Mouse (Mus musculus) heart, postnatal 0 days (tissue): ENCODE measurements around the gene Kcnt2. TPM values are rescaled to one million over a fixed set of nuclear protein-coding genes. Genes with fewer than 3 reads are reported as not detected.

ENCODE experiments used
- ATAC-seq: fragments of 200-750 bp; cut with Nextera tagmentation; 2 replicates; pipeline ENCODE4 v1.8.0; 2017; ENCODE audit warnings: low read depth, moderate number of reproducible peaks, moderate library complexity; ENCODE audit not compliant: insufficient read depth
- DNase-seq: peaks from one replicate; pipeline ENCODE4 v3.0.0-alpha.2; 2016; ENCODE audit warnings: low spot score
- H3K27ac ChIP-seq: fragments of 300-500 bp; sonication (generic); 2 replicates; pipeline ENCODE4 v1.5.1; 2014; ENCODE audit warnings: low read depth, mild to moderate bottlenecking
- H3K27me3 ChIP-seq: fragments of 300-500 bp; sonication (generic); 2 replicates; pipeline ENCODE4 v1.6.1; 2014; ENCODE audit warnings: low read length, mixed read lengths; ENCODE audit not compliant: control insufficient read depth, insufficient read depth
- H3K36me3 ChIP-seq: fragments of 300-500 bp; sonication (generic); replicated peaks from 2 replicates; pipeline ENCODE4 v1.6.1; 2014; ENCODE audit warnings: low read length, mixed read lengths; ENCODE audit not compliant: control insufficient read depth, insufficient read depth
- H3K4me1 ChIP-seq: fragments of 300-500 bp; sonication (generic); 2 replicates; pipeline ENCODE4 v1.6.1; 2014; ENCODE audit warnings: antibody characterized with exemption; ENCODE audit not compliant: control insufficient read depth, insufficient read depth
- H3K4me2 ChIP-seq: fragments of 300-500 bp; sonication (generic); 2 replicates; pipeline ENCODE4 v1.6.1; 2014; ENCODE audit warnings: low read depth, mild to moderate bottlenecking, low read length, moderate library complexity
- H3K4me3 ChIP-seq: fragments of 300-500 bp; sonication (generic); 2 replicates; pipeline ENCODE4 v1.5.1; 2014; ENCODE audit warnings: low read depth, low read length
- H3K9ac ChIP-seq: fragments of 300-500 bp; sonication (generic); replicated peaks from 2 replicates; pipeline ENCODE4 v1.6.1; 2014; ENCODE audit warnings: low read depth, low read length, mixed read lengths
- H3K9me3 ChIP-seq: fragments of 300-500 bp; sonication (generic); replicated peaks from 2 replicates; pipeline ENCODE4 v1.6.1; 2016; ENCODE audit warnings: low read length; ENCODE audit not compliant: control insufficient read depth
- CTCF ChIP-seq: IDR thresholded peaks from 2 replicates; pipeline ENCODE4 v1.5.1; 2016; ENCODE audit warnings: antibody characterized with exemption, control low read depth, low read depth
- EP300 ChIP-seq: IDR thresholded peaks from 2 replicates; pipeline ENCODE4 v1.6.1; 2016; ENCODE audit warnings: antibody characterized with exemption, low read depth
- whole genome bisulfite sequencing: fragments of 180-500 bp; shearing (Covaris S2); extraction: QIAGEN DNeasy Blood & Tissue Kit; methylation state at CpG from one replicate; pipeline ENCODE4 v1.1.7; 2014; 5-methylcytosine and 5-hydroxymethylcytosine counted together
- polyA plus RNA-seq: library from polyadenylated mRNA; unstranded; fragments of >200 nt; fragmentation: Nextera tagmentation; extraction: Ambion mirVana; gene quantifications from 2 replicates; pipeline ENCODE4 v1.2.1, GENCODE M21; 2015
- total RNA-seq: library from RNA; depleted of rRNA; stranded (reverse); fragments of >200 nt; gene quantifications from 2 replicates; pipeline ENCODE4 v1.2.3, GENCODE M21; 2014; ENCODE audit warnings: low replicate concordance

Gene Kcnt2
- total and polyA plus RNA-seq, 2 experiments from 2014 or later, result 0.38 to 0.42 TPM

DNA sequence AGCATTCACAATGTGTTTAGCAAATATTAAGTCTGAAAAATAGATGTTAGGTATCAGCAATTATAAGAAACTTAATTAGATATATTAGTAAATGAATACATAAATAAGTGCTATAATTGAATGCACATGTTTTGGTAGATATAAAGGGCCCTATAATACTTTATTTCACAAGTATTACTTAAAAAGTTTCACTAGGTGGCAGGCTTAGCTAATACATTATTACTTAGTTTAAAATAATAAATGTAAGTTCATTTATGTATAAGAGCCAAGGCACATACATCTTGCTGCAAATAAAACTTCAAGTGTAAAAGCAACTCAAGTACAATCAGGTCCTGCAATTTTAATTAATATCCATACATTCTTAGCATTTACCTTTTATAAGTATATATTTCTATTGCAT, 302.8 kb downstream of the Kcnt2 start:
- Histone ChIP-seq H3K4me2 (no peak overlapping the region), H3K36me3 (no peaks in the 10 kb centered on the region), H3K27me3 (no peaks in the 10 kb centered on the region), H3K27ac (no peak overlapping the region), H3K9ac (no peak overlapping the region), H3K4me3 (no peak overlapping the region), H3K9me3 (no peaks in the 10 kb centered on the region), H3K4me1 (no peaks in the 10 kb centered on the region)
- TF ChIP-seq CTCF (0 out of 2 replicates have a peak, but pooled peaks have one; percentile 21), EP300 (no peak)
- DNase-seq (peak; percentile 26), ATAC-seq (no peak)

DNA sequence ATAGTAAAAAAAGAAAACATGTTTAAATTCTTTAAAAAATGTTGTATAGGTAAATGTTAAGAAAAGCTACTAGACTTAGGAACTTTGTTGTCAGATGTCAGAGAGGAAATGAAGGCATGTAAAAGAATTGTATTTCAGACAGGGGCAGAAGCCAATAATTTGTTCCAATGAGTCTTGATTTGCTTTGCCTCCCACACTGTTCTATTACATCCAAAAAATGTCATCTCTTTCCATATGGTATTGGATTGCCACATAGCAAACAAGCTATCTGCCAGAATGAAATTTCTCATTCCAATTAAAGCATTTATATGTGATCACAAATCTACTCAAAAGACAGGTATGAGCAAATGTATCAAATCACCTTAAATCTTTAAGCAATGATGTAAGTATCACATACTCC, 314.8 kb downstream of the Kcnt2 start:
- no peaks in the 10 kb centered on the region for H3K4me1 ChIP-seq
- TF ChIP-seq CTCF (no peak), EP300 (no peak)
- ATAC-seq, result no peak

DNA sequence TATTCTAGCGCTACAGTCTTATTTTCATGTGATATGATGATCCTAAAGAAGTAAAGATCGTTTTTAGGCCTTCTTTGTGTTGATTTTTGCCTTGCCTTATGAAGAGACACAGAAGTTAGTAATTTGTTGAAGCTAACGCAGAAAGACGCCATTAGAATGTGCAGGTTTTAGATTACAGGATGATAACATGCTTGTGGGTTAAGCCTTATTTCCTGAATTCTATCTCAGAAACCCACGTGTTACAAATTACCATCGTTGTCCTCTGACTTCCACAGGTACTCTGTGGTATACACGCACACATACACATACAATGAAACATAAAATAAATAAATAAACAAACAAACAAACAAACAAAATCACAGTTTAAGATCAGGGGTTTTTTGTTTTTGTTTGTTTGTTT, 326.2 kb downstream of the Kcnt2 start:
- Histone ChIP-seq H3K27me3 (no peaks in the 10 kb centered on the region), H3K4me2 (no peak overlapping the region), H3K9me3 (no peaks in the 10 kb centered on the region), H3K36me3 (no peaks in the 10 kb centered on the region), H3K4me1 (no peaks in the 10 kb centered on the region), H3K9ac (no peak overlapping the region), H3K4me3 (no peak overlapping the region), H3K27ac (no peak overlapping the region)
- WGBS, result 74% methylated on average over 7 of the region's 7 CpGs
- TF ChIP-seq CTCF (no peak), EP300 (no peak)
- ATAC-seq, result no peak
- no peak for DNase-seq

More for the DNA sequence above, 314.8 kb downstream of the Kcnt2 start:
- Histone ChIP-seq H3K27me3 (no peaks in the 10 kb centered on the region), H3K36me3 (no peaks in the 10 kb centered on the region), H3K9ac (no peak overlapping the region), H3K9me3 (no peaks in the 10 kb centered on the region), H3K4me3 (no peak overlapping the region), H3K4me2 (no peak overlapping the region), H3K27ac (no peak overlapping the region)
- no peak for DNase-seq

DNA sequence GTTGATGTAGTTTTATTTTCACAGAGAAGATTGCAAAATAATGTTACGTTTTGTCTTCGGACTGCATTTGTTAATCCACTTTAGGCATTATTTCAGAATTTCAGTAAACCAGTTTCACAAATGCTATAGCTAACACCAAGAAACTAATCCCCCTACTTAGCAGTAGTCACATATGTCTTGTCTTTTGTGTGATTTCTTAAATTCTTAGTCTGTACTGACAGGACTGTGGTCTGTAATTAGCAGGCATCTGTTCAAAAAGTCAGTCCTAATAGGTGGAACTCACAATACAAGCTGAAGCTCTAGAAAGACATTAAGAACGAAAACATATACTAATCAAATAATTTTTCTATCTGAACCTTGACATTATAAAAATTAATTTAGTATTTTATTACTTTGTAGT, 332.6 kb downstream of the Kcnt2 start:
- DNase-seq, result no peak
- 82% methylated on average over 3 of the region's 3 CpGs for WGBS
- H3K27me3 ChIP-seq, result no peaks in the 10 kb centered on the region
- no peak for ATAC-seq
- no peaks in the 10 kb centered on the region for H3K9me3 ChIP-seq
- no peak for TF ChIP-seq EP300
- no peak overlapping the region for H3K4me2 ChIP-seq
- no peak overlapping the region for H3K27ac ChIP-seq
- no peaks in the 10 kb centered on the region for H3K4me1 ChIP-seq
- no peaks in the 10 kb centered on the region for H3K36me3 ChIP-seq
- no peak overlapping the region for H3K9ac ChIP-seq
- no peak overlapping the region for H3K4me3 ChIP-seq

DNA sequence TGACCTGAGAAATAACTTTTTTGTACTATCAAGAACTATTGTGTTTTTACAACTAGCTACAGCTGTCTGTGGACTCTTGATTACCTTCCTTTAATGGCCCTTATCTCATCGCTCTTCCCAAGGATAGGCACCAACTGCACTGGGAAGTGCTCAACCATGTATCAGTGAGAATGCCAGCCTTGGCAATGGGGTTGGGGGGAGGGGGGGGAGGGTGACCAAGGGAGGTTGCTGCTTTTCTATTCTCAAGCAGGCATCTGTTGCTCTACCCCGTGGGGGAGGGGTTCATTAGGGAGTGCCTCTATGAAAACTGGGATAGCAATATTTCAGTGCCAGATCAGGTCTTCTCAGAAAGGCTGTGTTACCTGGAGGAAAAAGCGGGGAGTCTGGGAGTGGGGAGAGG, 342.3 kb downstream of the Kcnt2 start:
- H3K4me3 ChIP-seq, result no peak overlapping the region
- no peak overlapping the region for H3K27ac ChIP-seq
- no peaks in the 10 kb centered on the region for H3K9me3 ChIP-seq
- TF ChIP-seq CTCF, result no peak
- TF ChIP-seq EP300, result no peak
- 67% methylated on average over 3 of the region's 3 CpGs for WGBS
- no peak overlapping the region for H3K4me2 ChIP-seq
- ATAC-seq (no peak), DNase-seq (no peak)
- H3K36me3 ChIP-seq, result no peaks in the 10 kb centered on the region
- no peaks in the 10 kb centered on the region for H3K27me3 ChIP-seq
- H3K4me1 ChIP-seq, result no peaks in the 10 kb centered on the region
- no peak overlapping the region for H3K9ac ChIP-seq

DNA sequence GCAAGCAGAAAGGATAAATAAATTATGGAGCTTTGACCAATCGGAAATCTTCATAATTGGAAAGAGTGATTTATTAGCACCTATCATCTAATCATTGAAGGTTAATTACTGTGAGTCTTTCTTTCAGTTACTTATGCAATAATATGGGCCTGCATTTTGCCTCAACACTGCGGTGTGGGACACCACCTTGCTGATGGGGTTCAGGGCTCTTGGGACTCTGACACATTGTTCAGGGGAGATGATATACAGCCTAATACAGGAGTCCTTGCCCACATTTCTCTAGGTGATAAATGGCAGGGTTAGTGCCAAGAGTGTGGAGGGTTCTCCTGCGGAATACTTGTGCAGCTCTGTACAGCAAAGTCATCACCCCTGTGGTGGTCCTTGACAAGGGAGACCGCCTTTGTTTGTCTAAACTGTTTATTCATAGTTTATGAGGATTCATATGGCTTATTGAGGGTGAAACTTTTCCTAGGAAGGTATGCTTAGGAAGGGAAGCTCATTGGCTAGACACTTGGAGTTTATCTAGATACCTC, 362.9 kb downstream of the Kcnt2 start:
- WGBS, result 86% methylated on average over 4 of the region's 4 CpGs
- Histone ChIP-seq H3K27me3 (no peaks in the 10 kb centered on the region), H3K4me1 (no peaks in the 10 kb centered on the region), H3K9ac (no peak overlapping the region), H3K4me3 (no peak overlapping the region), H3K4me2 (no peak overlapping the region), H3K36me3 (no peaks in the 10 kb centered on the region), H3K9me3 (no peaks in the 10 kb centered on the region), H3K27ac (no peak overlapping the region)
- no peak for DNase-seq
- TF ChIP-seq CTCF (no peak), EP300 (no peak)
- no peak for ATAC-seq
